Mouse (Mus musculus) layer of hippocampus, adult 9-10 months (tissue): Measurements from ENCODE around the gene Podxl2.

ENCODE experiments used
- DNase-seq: peaks from one replicate; pipeline ENCODE4 v3.0.0; 2022; ENCODE audit warnings: low spot score

Podxl2 gene

DNA sequence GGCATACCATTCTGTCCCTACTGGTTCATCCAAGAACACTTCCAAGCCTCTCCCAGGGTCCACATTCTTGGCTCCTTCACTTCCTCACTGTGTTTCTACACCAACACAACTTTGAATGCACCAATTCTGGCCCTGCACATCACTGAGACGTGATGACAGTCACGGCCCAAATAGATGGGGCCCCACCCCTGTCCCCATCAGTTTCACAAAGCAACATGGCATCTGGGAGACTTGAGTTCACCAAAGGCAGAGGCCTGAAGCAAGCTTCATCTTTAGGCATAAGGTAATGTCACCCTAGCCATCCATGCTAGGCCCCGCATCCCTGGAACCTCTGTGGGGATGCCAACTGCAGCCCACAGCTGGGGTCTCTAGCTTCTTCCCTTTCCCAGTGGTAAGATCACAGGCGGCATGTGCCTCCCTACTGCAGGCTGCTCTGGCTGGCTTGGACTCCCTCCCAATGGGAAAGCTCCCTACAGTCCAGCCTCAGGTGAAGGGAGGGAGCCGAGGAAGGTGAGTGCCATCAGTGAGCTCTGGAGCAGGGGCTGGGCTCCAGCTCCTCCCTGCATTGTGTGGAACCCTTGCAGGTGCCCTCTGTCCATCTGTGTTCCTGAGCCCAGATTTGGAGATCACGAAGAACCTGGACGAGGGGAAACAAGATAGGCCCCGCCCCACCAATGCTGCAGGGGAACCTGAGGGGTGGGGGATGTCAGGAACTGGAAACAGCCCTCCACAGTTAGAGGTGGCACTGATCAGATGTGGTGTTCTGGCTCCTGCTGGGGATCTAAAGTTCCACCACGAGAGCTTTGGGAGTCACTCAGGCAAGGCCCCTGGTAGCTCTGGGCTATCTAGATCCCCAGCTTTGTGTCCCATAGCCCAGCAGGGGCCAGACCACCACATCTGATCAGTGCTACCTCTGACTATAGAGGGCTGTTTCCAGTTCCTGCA is 30.8 kb downstream of the Podxl2 start:
- DNase-seq, result no peak

DNA sequence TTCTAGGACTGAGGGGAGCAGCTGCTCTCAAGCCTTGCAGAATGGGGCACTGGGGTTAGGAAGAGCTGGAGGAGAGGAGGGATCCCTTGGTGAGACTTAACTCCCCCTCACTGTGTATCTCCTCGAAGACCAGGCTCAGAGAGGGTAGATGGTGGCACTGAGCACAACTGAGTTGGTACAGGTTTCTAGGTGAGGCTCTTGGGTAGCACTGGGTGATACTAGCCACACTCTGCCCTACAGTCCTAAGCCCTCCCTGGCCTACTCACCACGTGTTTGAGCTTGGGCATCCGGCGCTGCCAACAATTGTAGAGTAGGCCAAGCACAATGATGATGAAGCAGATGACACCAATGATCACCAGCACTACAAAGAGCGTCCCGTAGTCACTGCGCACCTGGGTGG is 31.6 kb downstream of the Podxl2 start:
- no peak for DNase-seq

DNA sequence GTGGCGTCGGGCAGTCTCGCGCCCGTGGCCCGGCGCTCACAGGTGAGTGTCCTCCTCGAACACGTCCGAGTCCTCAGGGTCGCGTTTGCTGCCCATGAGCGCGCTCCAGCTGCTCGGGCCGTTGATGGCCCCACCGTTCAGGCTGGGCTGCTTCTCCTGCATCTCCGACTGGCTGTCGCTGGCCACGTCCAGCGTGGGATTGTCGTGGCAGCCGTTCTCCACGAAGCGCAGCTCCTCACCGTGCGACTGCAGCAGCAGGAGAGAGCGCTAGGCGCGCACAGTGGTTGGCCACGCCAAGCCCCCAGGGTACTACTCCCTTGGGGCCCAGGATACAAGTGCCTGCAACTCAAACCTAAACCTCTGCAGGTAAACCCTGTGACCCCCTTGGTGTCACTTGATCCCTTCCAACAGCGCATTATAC is 32.1 kb downstream of the Podxl2 start:
- DNase-seq, result no peak

DNA sequence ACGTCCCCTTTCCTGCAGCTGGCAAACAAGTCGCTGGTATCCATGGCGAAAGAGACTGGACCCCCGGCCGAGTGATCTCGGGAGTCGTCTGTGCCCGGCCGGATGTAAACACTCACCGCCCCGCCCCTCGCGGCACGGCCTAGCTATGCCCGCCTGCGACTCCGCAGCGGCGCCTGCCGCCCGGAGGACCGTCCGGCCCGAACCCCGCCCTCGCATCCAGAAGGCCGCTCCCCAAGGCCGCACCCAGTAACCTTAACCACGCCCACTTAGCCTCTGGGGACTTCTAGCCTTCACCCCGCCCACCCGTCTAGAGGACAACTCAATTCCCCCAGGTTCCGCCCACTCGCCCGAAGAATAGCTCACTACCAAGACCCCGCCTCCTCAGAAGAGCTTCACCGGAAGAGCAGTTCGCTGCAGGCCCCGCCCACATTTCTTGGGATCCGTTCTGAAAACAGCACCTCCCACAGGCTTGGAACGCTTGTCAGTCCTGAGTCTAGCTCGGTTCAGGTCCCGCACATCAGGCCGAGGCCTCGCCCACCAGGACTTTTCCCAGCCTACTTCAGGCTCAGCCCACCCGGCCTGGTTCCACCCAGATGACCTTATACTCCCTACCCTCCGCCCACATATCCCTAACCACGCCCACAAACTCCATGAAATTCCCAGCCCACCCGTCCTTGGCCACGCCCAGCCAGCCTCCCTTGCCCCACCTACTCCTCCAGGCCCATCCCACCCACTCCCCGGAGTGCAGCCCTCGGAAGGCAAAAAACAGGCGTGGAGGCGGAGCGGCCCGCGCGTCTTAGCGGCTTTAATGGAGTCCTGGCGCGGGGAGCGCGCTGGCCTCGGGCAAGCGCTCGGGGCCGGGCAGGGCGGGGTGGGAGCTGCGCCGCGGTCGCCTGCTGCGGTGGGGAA is 32.8 kb downstream of the Podxl2 start, which contains the start of gene Abtb1:
TSS of gene Abtb1 (minus strand) at position 204 of the 909 bp plus-strand sequence.
- peak; percentile 99 for DNase-seq

DNA sequence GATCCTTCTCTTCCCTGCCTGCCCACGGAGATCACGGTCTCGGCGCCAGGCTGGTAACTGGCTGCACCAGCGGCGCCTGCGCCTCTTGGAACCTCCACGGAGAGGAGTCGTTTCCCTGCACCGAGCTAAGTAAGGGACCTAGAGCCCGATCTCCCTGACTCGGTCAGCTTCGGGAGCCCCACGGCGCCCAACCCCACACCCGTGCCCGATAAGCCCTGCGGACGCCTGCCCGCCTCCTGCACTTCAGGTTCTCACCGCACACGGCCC is 33.4 kb downstream of the Podxl2 start:
- no peak for DNase-seq

DNA sequence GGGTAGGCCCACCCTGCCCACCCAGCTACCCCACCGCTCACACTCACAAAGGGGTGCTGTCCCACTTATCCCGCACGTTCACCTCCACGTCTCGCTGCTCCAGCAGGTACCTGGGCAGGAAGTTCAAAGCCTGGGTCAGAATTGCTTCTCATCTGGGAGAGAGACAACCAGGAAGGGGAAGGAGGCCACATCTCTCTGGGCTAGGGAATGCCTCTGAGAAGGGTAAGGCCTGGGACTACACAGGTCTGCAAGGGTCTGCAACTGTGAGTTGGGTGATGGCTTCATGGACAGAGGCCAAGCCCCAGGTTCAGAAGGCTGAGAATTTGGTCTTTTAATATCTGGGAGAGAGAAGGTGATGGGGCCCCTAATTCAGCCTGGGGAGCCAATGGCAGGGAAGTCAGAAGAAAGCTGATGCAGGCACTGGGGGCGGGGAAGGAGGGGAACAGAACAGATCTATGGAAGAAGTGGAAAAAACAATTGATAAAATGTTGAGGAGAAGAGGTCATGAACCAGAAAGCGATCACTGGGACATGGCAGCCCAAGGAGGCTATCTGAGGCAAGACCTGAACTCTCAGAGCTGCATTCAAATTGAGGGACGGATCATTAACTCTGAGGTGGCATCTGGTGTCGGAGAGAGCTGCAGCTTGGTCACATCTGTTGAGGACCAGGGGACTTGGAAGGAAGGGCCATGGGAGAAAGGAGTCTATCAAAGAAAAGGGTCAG is 33.9 kb downstream of the Podxl2 start:
- DNase-seq, result no peak

DNA sequence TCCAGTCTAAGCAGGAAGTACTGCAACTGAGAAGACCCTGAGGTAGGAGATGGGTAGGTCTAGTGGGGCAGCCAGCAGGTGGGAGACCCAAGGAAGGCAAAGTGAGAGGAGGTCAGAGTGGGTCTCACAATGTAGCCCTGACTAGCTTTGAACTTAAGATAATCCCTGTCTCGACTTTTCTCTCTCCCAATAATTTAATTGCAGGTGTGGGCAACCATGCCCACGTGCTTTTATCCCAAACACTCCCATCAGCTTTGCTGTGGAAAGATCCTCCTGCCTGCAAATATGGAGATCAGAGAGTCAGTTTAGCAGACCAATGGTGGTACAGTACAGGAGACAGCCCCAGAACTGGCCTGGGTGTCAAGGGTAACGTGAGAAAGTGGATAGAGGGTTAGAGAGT is 34.6 kb downstream of the Podxl2 start:
- no peak for DNase-seq

DNA sequence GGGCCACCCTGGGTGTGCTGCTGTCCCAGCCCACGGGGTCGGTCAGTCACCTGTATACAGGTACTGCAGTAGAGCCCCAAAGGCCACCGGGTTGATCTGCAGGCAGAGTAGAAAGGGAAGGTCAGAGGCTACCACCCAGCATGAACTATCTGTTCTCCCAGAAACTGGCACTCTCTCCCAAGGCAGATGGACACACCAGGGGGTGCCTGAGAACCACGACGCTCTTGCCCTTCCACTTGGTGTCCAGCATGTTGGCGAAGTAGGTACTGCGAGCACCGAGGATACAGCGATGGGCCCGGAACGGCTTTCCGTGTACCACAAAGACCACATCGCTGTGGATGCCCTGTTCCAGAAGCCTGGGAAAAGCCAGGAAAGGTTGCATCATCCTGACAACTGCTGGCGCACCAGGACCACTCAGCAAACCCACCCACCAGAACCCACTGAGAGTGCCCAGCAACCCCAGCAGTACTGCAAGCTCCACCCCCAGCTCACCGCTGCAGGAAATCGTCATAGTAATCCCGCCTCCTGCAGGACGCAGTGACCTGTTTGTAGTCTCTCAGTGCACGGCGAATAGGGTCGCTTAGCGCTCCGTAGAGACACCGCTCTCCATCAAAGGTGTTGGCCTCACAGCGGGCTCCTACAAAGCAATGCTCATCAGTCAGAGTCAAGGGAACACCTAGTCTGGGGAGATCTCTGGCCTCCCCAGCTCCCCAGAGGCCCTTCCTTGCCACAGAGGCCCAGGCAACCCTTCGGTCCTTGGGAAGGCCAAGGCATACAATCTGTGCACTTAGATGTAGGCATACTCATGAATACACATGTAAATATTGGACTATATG is 35.5 kb downstream of the Podxl2 start:
- no peak for DNase-seq

DNA sequence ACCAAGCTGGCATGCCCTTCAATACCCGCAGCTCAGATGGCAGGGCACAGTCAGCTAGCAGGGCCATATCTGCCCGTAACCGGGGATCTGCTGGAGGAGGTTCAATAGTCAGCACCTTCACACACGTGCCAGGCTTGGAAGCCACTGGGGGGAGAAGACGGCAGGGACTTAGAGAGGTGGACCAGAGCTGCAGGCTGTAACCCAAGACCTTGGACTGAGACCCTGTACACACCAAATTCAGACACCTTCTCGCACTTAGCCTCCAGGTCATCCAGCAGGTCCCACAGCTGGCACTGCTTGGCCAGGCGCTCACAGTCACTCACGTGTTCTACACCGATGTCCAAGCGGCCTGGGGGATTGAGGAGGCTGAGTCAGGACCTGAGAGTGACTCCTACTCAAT is 36.2 kb downstream of the Podxl2 start:
- DNase-seq, result no peak

DNA sequence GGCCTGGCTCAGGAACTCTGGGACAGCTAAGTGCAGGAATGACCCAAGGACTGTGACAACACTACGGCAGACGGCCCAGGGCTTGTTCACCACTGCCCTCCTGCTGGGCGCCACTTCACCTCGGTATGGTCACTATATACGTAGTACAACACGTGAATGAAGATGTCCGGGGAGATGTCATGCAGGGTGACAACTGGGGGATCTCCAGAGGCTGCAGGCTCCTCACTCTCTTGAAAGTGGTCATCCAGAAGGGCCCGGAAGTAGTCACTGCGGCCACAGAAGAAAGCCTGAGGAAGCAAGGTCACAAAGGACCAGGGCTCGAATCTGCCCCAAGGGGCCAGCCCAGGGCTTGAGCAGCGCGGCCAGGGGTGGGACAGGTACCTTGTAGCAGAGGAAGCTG is 36.8 kb downstream of the Podxl2 start:
- no peak for DNase-seq

DNA sequence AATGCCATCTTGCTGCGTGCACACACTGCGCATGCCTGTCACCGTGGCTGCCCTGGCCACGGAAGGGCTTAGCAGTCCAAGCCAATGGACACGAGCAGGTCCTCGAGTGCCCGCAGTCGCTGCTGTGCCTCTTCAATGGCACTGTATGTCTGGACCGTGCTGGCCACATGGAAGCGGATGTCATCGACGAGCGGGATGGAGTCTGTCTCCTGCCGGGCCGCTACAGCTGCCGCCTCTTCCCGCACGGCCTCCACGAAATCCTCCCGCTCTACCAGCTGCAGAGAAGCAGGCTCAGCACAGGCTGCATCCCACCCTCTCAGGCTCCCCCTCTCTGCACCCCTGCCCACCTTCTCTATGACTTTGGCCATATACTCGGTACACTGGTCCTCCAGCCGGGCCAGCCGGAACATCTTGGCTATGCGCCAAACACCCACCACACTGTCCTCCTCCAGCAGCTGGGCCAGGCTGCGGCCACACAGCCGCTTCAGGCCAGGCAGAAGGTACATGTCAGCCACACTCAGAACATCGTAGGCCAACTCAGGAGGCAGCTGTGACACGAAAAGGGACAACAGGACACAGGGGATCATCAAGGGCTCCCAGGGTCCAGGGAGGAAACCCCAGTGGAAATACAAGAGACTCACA is 38.5 kb downstream of the Podxl2 start:
- DNase-seq, result no peak

DNA sequence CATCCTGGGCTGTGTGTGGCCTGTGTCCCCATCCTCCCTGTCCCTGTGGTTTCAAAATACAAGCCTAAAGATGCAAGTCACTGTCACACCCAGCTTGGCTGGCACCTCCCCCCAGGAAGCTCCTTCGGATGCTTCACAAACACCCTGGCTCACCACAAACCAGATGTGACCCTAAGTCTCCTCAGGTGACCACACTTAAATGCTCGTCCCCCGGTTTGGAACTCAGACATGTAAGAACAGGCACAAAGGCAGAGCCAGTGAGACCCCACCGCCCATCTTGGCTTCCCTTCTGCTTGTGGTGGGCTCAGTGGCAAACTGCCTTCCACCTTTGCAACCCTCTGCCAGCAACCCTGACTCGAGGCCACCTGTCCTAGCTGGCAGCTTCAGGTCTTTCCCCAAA is 39.8 kb downstream of the Podxl2 start:
- no peak for DNase-seq

DNA sequence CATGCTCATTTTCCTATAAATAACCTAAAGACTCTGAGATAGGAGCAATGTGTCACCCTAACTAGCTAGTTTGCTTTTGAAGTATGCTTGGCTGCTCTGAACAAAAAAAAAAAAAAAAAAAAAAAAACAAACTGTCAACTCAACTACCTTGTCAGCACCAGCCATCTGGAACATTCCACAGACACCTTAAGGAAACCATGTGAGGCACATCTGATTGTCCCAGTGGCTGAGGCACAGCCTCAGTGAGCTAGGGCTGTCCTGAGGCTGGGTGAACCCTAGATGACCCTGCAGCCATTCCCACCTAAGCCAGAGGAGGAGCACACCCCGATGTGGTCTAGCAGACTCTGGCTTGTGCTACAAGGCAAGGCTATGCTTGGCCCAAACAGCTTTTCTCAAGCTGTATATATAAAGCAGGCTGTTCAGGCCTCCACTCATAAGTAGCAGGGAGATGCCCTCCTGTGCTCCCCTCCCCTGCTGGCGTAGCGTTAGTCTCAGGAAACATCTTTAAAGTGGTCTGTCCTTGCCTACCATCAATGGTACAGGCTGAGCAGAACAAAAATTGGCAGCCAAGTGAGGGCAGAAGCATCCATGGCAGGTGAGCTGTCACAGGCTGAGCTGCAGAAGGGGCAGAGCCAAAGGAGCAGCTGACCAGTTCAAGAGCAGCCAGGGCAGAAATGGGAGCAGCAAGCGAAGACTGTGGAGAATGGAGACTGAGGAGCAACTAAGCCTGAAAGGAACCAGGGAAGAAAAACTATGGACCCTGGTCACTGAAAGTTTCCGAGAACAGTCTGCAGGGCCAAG is 41.3 kb downstream of the Podxl2 start:
- no peak for DNase-seq

DNA sequence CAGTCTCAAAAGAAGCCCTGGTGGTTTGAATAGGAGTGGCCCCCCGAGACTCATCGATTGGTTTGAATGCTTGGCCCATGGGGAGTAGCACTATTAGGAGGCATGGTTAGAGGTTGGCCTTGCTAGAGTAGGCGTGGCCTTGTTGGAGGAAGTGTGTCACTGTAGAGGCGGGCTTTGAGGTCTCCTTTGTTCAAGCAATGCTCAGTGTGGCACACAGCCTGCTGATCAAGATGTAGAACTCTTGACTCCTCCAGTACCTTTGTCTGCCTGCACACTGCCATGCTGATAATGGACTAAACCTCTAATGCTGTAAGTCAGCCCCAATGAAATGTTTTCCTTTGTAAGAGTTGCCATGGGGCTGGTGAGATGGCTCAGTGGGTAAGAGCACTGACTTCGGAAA is 42.2 kb downstream of the Podxl2 start:
- no peak for DNase-seq

DNA sequence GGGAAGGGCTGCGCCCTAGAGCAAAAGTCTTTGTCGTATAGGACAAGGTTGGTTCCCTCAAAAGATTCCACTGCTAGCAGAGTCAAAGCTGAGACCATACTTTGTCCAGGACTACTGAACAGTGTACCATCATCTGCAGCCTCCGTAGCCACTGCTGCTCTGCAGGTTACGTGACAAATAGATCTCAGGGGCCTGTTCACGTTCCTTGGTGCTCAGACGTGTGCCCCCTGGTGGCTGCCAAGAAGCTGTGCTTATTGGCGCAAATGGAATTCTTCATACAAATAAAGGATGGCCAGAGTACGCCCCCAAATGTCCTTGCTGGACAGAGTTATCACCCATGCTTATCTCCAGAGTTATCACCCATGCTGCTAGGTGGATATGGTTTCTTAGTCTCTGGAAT is 43.4 kb downstream of the Podxl2 start:
- DNase-seq, result no peak

DNA sequence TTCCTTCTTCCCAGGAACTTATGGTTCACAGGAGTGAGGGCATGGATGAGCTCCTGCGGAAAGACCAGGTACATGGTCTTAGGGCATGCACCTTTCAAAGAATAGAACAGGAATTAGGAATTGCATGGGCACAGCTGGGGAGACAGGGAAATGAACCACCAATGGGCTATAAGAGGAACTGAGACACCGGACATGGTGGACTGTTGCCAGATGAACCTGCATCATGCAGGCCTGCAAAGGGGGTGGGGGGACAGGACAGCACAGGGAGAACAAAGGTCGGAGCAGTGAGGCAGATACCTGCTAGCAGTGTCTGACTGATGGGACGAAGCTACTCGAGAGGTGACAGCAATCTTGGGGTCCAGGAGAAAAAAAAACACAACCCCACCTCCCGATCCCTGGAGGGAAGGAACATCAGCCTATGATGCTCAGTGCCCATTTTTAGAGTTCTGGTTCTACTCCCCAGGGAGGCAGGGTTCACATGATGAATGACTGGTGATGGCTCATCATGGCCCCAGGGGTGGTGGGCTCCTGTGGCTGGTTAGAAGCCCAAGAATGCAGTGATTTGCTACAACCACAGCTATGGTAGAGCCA is 44.6 kb downstream of the Podxl2 start:
- no peak for DNase-seq

DNA sequence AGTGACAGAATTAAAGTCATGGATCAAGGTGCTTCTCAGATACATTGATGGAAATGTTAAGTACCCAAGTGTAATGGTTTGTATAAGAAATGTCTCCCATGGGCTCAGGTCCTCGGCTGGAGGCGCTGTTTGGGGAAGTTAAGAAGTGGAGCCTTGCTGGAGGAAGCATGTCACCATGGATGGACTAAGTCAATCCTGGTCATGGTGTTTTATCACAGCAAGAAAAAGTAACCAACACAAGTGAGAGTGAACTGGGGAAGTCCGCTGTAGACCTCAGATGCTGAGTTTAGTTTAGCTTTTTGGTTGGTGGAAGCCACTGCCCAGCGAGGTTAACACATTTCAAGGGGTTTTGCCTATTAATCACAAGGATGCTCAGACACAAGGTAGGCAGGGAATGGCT is 45.3 kb downstream of the Podxl2 start:
- no peak for DNase-seq

DNA sequence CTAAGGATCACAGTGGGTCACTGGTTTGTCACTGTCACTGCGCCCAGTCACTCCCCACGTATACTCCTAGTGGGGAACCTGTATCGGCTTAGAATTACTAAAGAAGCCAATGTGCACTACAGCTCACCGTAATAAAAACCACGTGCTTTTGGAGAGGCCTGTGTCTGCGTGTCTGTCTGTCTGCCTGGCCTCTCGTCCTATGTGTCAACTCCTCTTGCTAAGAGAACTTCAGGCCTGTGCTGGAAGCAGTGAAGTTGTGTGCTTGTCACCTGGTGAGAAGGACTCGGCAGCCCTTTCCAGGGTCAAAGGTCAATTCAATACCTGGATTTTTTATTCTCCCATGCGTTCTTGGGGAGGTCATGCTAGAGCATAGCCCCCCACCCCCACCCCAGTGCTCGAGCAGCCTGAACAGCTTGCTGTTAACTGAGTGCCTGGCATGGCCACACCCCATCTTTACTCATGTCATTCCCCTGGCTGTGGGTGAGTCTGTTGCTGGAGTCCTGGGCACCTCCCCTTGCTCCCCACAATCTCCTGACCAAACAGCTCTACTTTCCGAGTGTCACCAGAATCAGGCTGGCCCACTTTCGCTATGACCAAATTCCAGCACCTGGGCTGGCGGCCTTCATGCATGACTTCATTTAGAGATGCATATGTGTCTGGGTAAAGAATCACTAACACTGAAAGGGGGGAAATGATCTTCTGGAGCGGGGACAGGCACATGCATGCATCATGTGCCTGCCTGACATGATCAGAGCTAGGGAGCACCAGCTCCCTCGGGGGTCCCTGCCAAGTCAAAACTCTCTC is 46.4 kb downstream of the Podxl2 start:
- no peak for DNase-seq
